Mouse (Mus musculus): Measurements from ENCODE around the gene Cmss1. TPM values are rescaled to one million over a fixed set of nuclear protein-coding genes. Genes with fewer than 3 reads are reported as not detected.

The Cmss1 gene
- polyA plus RNA-seq, 1 experiment from 2014 or later, result 70.5 TPM

DNA sequence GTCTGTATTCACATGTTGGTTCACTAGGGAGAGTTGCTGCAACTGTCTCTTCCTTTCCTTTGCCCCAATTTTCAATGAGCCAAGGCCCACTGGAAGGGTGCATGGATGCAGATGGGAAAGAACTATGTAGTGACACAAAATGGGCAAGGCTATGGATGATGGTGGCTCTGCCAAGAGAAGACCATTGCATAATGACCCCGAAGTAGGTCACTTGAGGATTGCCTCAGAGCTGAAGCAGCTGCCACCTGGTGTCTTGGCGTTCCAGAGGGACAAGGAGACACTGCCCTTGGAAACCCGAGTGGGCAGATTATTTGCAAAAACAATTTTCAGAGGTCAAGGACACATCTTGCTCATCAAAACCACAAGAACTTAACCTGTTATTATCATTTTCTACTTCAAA, 257.6 kb downstream of the Cmss1 start:
- Histone ChIP-seq H3K9ac (ENCODE audit: low read depth, low read length) (no peak overlapping the region), H3K27me3 (replicated peaks; ENCODE audit: control insufficient read depth, insufficient read depth, low read length) (no peaks in the 10 kb centered on the region), H3K4me2 (no peak overlapping the region), H3K4me3 (ENCODE audit: low read depth, low read length) (no peak overlapping the region), H3K9me3 (ENCODE audit: control insufficient read depth, low read length) (no peaks in the 10 kb centered on the region), H3K4me1 (replicated peaks; ENCODE audit: control insufficient read depth, insufficient read depth, low read length) (no peaks in the 10 kb centered on the region), H3K36me3 (ENCODE audit: control insufficient read depth, insufficient read depth, low read length) (no peaks in the 10 kb centered on the region), H3K27ac (ENCODE audit: low read depth, low read length) (no peak overlapping the region)
- no peak for ATAC-seq (replicated peaks; ENCODE audit: low FRiP score)
- no peak for DNase-seq (ENCODE audit: low spot score)
- 85% methylated on average over 3 of the region's 3 CpGs for WGBS

DNA sequence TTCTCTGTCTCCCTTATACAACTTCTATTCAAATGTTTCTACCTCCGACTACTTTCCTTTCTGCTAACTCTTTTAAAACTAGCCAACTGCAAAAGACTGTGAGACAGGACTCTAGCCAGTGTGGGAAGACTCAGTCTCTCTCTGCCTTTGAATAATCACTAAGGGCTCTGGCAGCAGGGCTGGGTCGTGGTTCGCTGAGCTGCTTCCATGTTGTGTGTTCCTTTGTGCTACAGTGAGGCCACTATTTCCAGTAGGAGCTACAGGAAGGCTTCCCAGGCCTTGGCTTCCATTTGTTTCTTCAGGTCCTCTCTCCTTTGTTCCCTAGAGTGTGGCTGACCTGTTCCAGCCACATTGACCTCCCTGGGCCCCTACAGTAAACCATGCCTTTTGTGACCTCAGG, 260.4 kb downstream of the Cmss1 start:
- Histone ChIP-seq H3K4me3 (ENCODE audit: low read depth, low read length) (no peak overlapping the region), H3K27me3 (replicated peaks; ENCODE audit: control insufficient read depth, insufficient read depth, low read length) (no peaks in the 10 kb centered on the region), H3K4me1 (replicated peaks; ENCODE audit: control insufficient read depth, insufficient read depth, low read length) (no peaks in the 10 kb centered on the region), H3K36me3 (ENCODE audit: control insufficient read depth, insufficient read depth, low read length) (no peaks in the 10 kb centered on the region), H3K27ac (ENCODE audit: low read depth, low read length) (no peak overlapping the region), H3K4me2 (no peak overlapping the region), H3K9me3 (ENCODE audit: control insufficient read depth, low read length) (no peaks in the 10 kb centered on the region), H3K9ac (ENCODE audit: low read depth, low read length) (no peak overlapping the region)
- WGBS, result 88% methylated on average over 3 of the region's 3 CpGs
- ATAC-seq (replicated peaks; ENCODE audit: low FRiP score), result no peak
- DNase-seq (ENCODE audit: low spot score), result no peak

DNA sequence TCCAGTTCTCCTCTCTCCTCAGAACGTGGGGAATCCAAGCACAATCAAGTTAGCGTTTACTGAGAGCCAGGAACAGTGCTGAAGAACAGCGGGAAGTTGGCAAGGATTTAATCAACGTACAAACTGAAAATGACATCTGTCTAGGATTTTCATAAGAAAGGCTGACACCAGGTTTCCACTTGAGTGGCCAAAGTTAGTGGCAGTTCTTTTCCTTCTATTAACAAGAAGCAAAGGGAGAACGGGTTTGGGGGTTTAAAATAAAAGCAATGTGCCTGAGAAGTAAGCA, 266.1 kb downstream of the Cmss1 start:
- H3K4me2 ChIP-seq, result no peak overlapping the region
- H3K4me3 ChIP-seq (ENCODE audit: low read depth, low read length), result no peak overlapping the region
- no peak overlapping the region for H3K27ac ChIP-seq (ENCODE audit: low read depth, low read length)
- 76% methylated on average over 5 of the region's 5 CpGs for WGBS
- no peaks in the 10 kb centered on the region for H3K9me3 ChIP-seq (ENCODE audit: control insufficient read depth, low read length)
- H3K36me3 ChIP-seq (ENCODE audit: control insufficient read depth, insufficient read depth, low read length), result no peaks in the 10 kb centered on the region
- no peak overlapping the region for H3K9ac ChIP-seq (ENCODE audit: low read depth, low read length)
- no peak for ATAC-seq (replicated peaks; ENCODE audit: low FRiP score)
- H3K4me1 ChIP-seq (replicated peaks; ENCODE audit: control insufficient read depth, insufficient read depth, low read length), result no peaks in the 10 kb centered on the region
- H3K27me3 ChIP-seq (replicated peaks; ENCODE audit: control insufficient read depth, insufficient read depth, low read length), result no peaks in the 10 kb centered on the region
- DNase-seq (ENCODE audit: low spot score), result no peak

DNA sequence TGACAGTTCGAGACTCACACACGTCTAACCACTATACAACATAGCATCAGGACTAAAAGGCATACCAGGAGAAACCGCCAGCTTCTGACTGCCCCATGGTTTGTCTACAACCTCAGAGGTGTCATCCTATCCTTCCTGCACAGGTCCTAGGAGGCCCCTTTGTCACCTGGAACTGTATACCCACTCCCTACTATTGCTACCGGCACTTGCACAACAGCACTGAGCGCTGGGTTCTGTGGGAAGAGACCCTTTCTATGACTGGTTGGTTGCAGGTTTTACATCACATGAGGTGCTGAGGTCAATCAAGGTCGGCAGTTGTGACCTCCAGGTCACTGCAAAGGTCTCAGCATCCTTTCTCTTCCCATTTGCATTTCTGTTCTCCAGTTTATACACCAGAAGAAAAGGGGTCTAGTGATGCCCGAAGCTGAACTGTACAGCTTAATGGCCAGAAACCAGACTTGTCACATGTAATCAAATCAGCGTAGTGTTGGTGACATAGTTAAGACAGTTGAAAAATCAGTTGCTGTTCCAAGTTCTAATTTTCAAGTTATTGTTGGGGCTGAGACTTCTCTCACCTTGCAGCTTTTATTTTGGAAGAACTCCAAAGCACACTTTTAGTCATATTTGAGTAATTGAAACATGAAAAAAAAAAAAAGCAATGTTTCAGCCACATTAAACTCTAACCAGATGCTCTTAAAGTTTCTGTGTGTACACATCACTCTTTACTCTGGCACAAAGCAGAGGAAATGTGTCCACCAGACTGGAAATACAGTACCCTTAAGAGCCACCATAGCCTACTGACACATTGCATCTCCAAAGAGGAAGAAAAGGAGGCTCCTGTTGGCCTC, 266.7 kb downstream of the Cmss1 start:
- WGBS, result 81% methylated on average over 8 of the region's 8 CpGs
- ATAC-seq (replicated peaks; ENCODE audit: low FRiP score), result no peak
- no peak overlapping the region for H3K27ac ChIP-seq (ENCODE audit: low read depth, low read length)

DNA sequence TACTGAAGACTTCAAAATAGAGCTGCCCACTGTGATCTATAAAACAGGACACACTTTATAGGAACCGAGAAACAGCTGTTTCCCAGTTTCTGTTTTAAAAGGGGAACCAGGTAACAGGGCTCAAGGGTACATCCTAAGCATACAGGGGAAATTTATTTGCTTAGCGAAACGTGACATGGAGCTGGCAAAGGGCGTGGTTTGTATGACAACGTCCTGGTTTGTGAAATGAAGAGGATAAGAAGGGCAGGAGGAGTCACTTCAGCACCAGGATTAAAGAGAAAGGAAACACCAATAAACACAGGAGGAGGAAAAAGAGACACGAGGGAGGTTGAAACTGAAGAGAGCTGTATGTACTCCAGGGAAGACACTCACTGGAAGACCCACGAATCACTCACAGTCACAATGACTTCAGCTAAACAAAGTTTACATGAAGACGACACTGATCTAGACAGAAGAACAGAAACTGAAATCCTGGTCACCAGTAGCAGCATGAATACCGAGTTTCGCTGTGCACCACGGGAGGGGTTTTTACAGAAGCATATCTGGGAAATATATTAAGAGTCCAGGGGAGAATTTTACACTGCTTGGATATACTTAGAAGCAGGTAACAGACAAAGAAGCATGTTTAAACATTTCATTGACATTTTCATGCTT, 269.8 kb downstream of the Cmss1 start:
- H3K4me1 ChIP-seq (replicated peaks; ENCODE audit: control insufficient read depth, insufficient read depth, low read length), result no peaks in the 10 kb centered on the region
- no peaks in the 10 kb centered on the region for H3K36me3 ChIP-seq (ENCODE audit: control insufficient read depth, insufficient read depth, low read length)
- H3K9ac ChIP-seq (ENCODE audit: low read depth, low read length), result no peak overlapping the region
- no peak overlapping the region for H3K4me2 ChIP-seq
- no peak overlapping the region for H3K4me3 ChIP-seq (ENCODE audit: low read depth, low read length)
- no peak overlapping the region for H3K27ac ChIP-seq (ENCODE audit: low read depth, low read length)
- WGBS, result 68% methylated on average over 11 of the region's 11 CpGs
- DNase-seq (ENCODE audit: low spot score) (no peak), ATAC-seq (replicated peaks; ENCODE audit: low FRiP score) (no peak)
- H3K9me3 ChIP-seq (ENCODE audit: control insufficient read depth, low read length), result no peaks in the 10 kb centered on the region
- H3K27me3 ChIP-seq (replicated peaks; ENCODE audit: control insufficient read depth, insufficient read depth, low read length), result no peaks in the 10 kb centered on the region

More for the DNA sequence above, 266.7 kb downstream of the Cmss1 start:
- H3K9me3 ChIP-seq (ENCODE audit: control insufficient read depth, low read length), result no peaks in the 10 kb centered on the region
- no peaks in the 10 kb centered on the region for H3K4me1 ChIP-seq (replicated peaks; ENCODE audit: control insufficient read depth, insufficient read depth, low read length)
- no peaks in the 10 kb centered on the region for H3K36me3 ChIP-seq (ENCODE audit: control insufficient read depth, insufficient read depth, low read length)
- H3K4me2 ChIP-seq, result no peak overlapping the region
- DNase-seq (ENCODE audit: low spot score), result no peak
- no peak overlapping the region for H3K9ac ChIP-seq (ENCODE audit: low read depth, low read length)
- H3K4me3 ChIP-seq (ENCODE audit: low read depth, low read length), result no peak overlapping the region
- H3K27me3 ChIP-seq (replicated peaks; ENCODE audit: control insufficient read depth, insufficient read depth, low read length), result no peaks in the 10 kb centered on the region

DNA sequence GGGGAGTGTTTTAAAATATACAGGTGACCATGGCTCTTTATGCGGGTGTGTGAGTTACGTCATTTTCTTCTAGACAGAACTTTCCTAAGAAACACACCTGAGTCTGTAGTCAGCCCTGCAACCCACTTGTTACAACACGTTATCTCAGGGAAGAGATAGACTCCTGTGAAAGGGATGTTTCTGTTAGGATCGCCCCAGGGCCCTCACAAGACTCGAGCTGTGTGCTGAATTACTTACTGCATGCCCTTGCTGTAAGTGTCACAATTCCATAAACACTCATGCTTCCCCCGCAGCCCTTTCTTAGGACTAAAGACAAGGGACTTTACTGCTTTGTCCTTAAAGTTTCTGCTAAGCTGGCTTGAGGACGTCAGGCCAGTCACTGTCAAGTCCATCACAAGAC, 274.4 kb downstream of the Cmss1 start:
- DNase-seq (ENCODE audit: low spot score) (no peak), ATAC-seq (replicated peaks; ENCODE audit: low FRiP score) (no peak)
- Histone ChIP-seq H3K4me1 (replicated peaks; ENCODE audit: control insufficient read depth, insufficient read depth, low read length) (no peaks in the 10 kb centered on the region), H3K36me3 (ENCODE audit: control insufficient read depth, insufficient read depth, low read length) (no peaks in the 10 kb centered on the region), H3K4me2 (no peak overlapping the region), H3K27me3 (replicated peaks; ENCODE audit: control insufficient read depth, insufficient read depth, low read length) (no peaks in the 10 kb centered on the region), H3K9ac (ENCODE audit: low read depth, low read length) (no peak overlapping the region), H3K27ac (ENCODE audit: low read depth, low read length) (no peak overlapping the region), H3K4me3 (ENCODE audit: low read depth, low read length) (no peak overlapping the region), H3K9me3 (ENCODE audit: control insufficient read depth, low read length) (no peaks in the 10 kb centered on the region)
- 75% methylated on average over 7 of the region's 7 CpGs for WGBS

DNA sequence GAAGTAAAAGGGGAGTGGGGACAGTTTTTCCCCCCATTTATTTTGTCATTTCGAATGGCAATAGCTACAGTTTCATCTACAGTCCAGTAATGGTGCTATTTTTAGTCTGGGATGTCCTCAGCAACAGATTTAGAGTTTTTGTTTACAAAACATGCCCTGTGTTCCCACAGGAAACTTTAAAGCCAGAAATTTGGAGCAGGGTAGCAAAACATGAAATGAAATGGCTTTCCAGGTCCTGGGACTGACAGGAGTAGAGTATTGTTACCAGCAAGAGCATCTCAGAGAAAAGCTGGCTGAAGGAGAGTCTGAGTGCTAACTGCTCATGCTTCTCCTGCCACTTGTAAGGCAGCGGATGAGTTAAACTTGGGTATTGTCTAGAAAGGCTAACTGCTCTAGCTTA, 276.6 kb downstream of the Cmss1 start:
- Histone ChIP-seq H3K4me2 (no peak overlapping the region), H3K27me3 (replicated peaks; ENCODE audit: control insufficient read depth, insufficient read depth, low read length) (no peaks in the 10 kb centered on the region), H3K36me3 (ENCODE audit: control insufficient read depth, insufficient read depth, low read length) (no peaks in the 10 kb centered on the region), H3K4me1 (replicated peaks; ENCODE audit: control insufficient read depth, insufficient read depth, low read length) (no peaks in the 10 kb centered on the region), H3K9me3 (ENCODE audit: control insufficient read depth, low read length) (no peaks in the 10 kb centered on the region), H3K27ac (ENCODE audit: low read depth, low read length) (no peak overlapping the region), H3K9ac (ENCODE audit: low read depth, low read length) (no peak overlapping the region), H3K4me3 (ENCODE audit: low read depth, low read length) (no peak overlapping the region)
- ATAC-seq (replicated peaks; ENCODE audit: low FRiP score) (no peak), DNase-seq (ENCODE audit: low spot score) (no peak)
- 73% methylated on average over 2 of the region's 2 CpGs for WGBS

DNA sequence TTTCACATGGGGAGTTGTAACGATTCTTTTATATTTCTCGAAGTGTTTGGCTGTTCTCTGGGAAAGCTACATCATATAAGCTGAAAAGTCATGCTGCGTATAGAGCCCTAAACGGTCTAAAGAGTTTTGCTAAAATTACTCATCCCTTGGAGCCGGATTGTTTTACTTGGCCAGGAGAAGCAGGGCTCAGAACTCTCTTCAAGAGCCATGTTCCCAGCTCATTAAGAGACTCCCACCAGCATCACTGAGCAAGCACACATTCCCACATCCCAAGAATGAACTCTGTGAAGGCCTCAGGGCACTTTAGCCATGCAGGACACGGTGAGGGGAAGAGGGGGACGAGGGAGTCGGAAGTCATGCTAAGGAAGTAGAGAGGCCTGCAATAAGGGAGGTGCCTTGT, 277.6 kb downstream of the Cmss1 start:
- Histone ChIP-seq H3K27ac (ENCODE audit: low read depth, low read length) (no peak overlapping the region), H3K27me3 (replicated peaks; ENCODE audit: control insufficient read depth, insufficient read depth, low read length) (no peaks in the 10 kb centered on the region), H3K36me3 (ENCODE audit: control insufficient read depth, insufficient read depth, low read length) (no peaks in the 10 kb centered on the region), H3K9me3 (ENCODE audit: control insufficient read depth, low read length) (no peaks in the 10 kb centered on the region), H3K4me2 (no peak overlapping the region), H3K4me1 (replicated peaks; ENCODE audit: control insufficient read depth, insufficient read depth, low read length) (no peaks in the 10 kb centered on the region), H3K4me3 (ENCODE audit: low read depth, low read length) (no peak overlapping the region), H3K9ac (ENCODE audit: low read depth, low read length) (no peak overlapping the region)
- WGBS, result 88% methylated on average over 8 of the region's 8 CpGs
- no peak for ATAC-seq (replicated peaks; ENCODE audit: low FRiP score)
- DNase-seq (ENCODE audit: low spot score), result no peak

DNA sequence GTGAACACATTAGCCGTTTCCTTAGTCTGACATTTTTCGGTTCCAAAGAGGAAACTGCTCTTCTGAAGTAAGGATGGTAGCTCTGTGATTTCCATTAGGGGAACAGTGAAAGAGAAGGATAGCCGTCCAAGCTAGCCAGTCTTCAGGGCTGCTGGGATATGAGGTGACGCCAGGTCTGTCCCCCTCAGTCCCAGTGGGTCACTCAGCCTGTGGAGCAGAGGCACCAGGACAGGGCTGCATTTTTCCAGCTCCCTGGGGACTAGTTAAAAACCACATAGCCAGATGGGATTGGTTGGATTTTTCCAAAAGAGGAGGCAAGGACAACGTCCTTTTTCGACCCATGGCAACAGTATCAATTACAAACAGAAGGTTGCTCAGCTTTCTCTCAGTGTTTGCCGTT, 279.7 kb downstream of the Cmss1 start:
- Histone ChIP-seq H3K36me3 (ENCODE audit: control insufficient read depth, insufficient read depth, low read length) (no peaks in the 10 kb centered on the region), H3K27me3 (replicated peaks; ENCODE audit: control insufficient read depth, insufficient read depth, low read length) (no peaks in the 10 kb centered on the region), H3K9ac (ENCODE audit: low read depth, low read length) (no peak overlapping the region), H3K4me3 (ENCODE audit: low read depth, low read length) (no peak overlapping the region), H3K9me3 (ENCODE audit: control insufficient read depth, low read length) (no peaks in the 10 kb centered on the region), H3K4me1 (replicated peaks; ENCODE audit: control insufficient read depth, insufficient read depth, low read length) (no peaks in the 10 kb centered on the region), H3K4me2 (no peak overlapping the region), H3K27ac (ENCODE audit: low read depth, low read length) (no peak overlapping the region)
- no peak for ATAC-seq (replicated peaks; ENCODE audit: low FRiP score)
- no peak for DNase-seq (ENCODE audit: low spot score)
- 75% methylated on average over 7 of the region's 7 CpGs for WGBS
